Mouse (Mus musculus) adrenal gland, postnatal 0 days (tissue): ENCODE data around the gene Id3. TPM values are rescaled to one million over a fixed set of nuclear protein-coding genes. Genes with fewer than 3 reads are reported as not detected.

ENCODE experiments used
- polyA plus RNA-seq: library from polyadenylated mRNA; unstranded; fragments of >200 nt; fragmentation: Nextera tagmentation; extraction: Ambion mirVana; gene quantifications from 2 replicates; pipeline ENCODE4 v1.2.1, GENCODE M21; 2015

Gene Id3
- 210 and 233 TPM in 2 replicates for polyA plus RNA-seq

GRCm38 (mm10) chr4:136143193-136143976 is at the start of gene Id3:
Id3 (plus strand) TSS chr4:136143497.

GRCm38 (mm10) chr4:136172011-136172541 is 28.8 kb downstream of the Id3 start, which contains the start of gene E2f2:
E2f2 (plus strand) TSS chr4:136172394.

Other genes with a start within 250 kb of the Id3 start
- gene Cnr2, start 248.1 kb upstream of the Id3 start, polyA plus RNA-seq: 0.80 and 1.6 TPM in 2 replicates
- gene Fuca1, start 222.8 kb upstream of the Id3 start, polyA plus RNA-seq: 75.5 and 87.5 TPM in 2 replicates
- 77.8 and 87.6 TPM in 2 replicates for gene Hmgcl, start 197.0 kb upstream of the Id3 start, polyA plus RNA-seq
- gene Gale, start 179.8 kb upstream of the Id3 start, polyA plus RNA-seq: 11.1 and 13.1 TPM in 2 replicates
- gene Lypla2, start 170.9 kb upstream of the Id3 start, polyA plus RNA-seq: 60.9 and 77.5 TPM in 2 replicates
- 41.3 and 53.7 TPM in 2 replicates for gene Pithd1, start 156.2 kb upstream of the Id3 start, polyA plus RNA-seq
- gene Eloa, start 121.7 kb upstream of the Id3 start, polyA plus RNA-seq: 16.7 and 25.8 TPM in 2 replicates
- gene Rpl11, start 90.1 kb upstream of the Id3 start, polyA plus RNA-seq: 454 and 620 TPM in 2 replicates
- 6.0 and 6.9 TPM in 2 replicates for gene E2f2, start 28.9 kb downstream of the Id3 start, polyA plus RNA-seq
- gene Asap3, start 62.9 kb downstream of the Id3 start, polyA plus RNA-seq: 4.4 and 6.0 TPM in 2 replicates
- gene Tcea3, start 104.2 kb downstream of the Id3 start, polyA plus RNA-seq: 9.7 and 14.1 TPM in 2 replicates
- 10.1 and 11.5 TPM in 2 replicates for gene Zfp46, start 141.2 kb downstream of the Id3 start, polyA plus RNA-seq
- 66.3 and 85.8 TPM in 2 replicates for gene Hnrnpr, start 167.4 kb downstream of the Id3 start, polyA plus RNA-seq